8 mouse cellular contexts compared by ENCODE assay signal in the genomic region with DNA sequence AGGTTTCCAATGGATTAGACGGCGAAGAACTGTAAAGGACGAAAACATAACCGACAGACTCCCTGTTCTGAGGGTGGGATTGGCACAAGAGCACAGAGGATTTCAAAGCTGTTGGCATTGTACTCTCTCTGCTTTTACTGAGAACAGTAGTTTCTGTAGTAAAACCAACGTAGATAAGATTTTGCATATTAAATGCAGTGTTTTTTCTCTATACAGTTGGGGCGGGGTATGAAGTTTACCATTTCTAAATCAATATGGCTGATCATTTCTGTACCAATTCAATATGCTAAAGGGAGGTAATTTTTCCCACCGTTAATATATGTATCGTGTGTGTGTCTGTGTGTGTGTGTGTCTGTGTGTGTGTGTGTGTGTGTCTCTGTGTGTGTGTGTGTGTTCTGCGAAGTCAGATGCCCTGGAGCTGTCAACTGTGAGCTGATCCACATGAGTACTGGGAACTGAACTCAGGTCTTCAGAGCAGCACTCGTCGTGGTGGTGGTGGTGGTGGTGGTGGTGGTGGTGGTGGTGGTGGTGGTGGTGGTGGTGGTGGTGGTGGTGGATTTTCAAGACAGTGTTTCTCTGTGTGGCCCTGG. TPM values are rescaled to one million over a fixed set of nuclear protein-coding genes. Genes with fewer than 3 reads are reported as not detected.
DNase-seq lines count a peak whose midpoint lies in the region; ATAC-seq lines count a peak whose summit lies in the region.

No protein-coding gene starts in this region.

- H3K4me3 ChIP-seq in neural tube, embryonic 11.5 days (ENCODE audit: low read depth, low read length): peak overlapping the region; percentile 18
- peak overlapping the region; percentile 51 for H3K4me3 ChIP-seq in forebrain, embryonic 10.5 days
- peak overlapping the region; percentile 56 for H3K4me3 ChIP-seq in liver, embryonic 12.5 days
- H3K4me3 ChIP-seq in stomach, embryonic 15.5 days (replicated peaks): peak overlapping the region; percentile 45

- H3K9me3 ChIP-seq in neural tube, embryonic 11.5 days (ENCODE audit: control insufficient read depth, low read length): no peaks in the 10 kb centered on the region
- no peaks in the 10 kb centered on the region; the same call in 1 of the 2 replicates for H3K9me3 ChIP-seq in forebrain, embryonic 10.5 days
- no peaks in the 10 kb centered on the region for H3K9me3 ChIP-seq in liver, embryonic 12.5 days (replicated peaks)
- H3K9me3 ChIP-seq in stomach, embryonic 15.5 days: no peaks in the 10 kb centered on the region

- WGBS in neural tube, embryonic 11.5 days: 31% methylated on average over 11 of the region's 11 CpGs
- WGBS in forebrain, embryonic 10.5 days: 31% methylated on average over 10 of the region's 11 CpGs
- WGBS in liver, embryonic 12.5 days (ENCODE audit: insufficient replicate concordance): 18% methylated on average over 11 of the region's 11 CpGs
- 23% methylated on average over 11 of the region's 11 CpGs for WGBS in stomach, embryonic 15.5 days

- no peak for DNase-seq in neural tube, embryonic 11.5 days (ENCODE audit: low spot score)
- DNase-seq in neural tube, embryonic 10.5 days (ENCODE audit: extremely low spot score, low spot score): no peak
- DNase-seq in forebrain, embryonic 10.5 days (ENCODE audit: extremely low spot score, low spot score): no peak
- no peak for DNase-seq in cerebellum, adult 18-20 months
- no peak for DNase-seq in adrenal gland, adult 2 months
- DNase-seq in spleen, postnatal 14 days (ENCODE audit: low spot score in 2 of 2): no peak

- H3K27me3 ChIP-seq in neural tube, embryonic 11.5 days (ENCODE audit: control insufficient read depth, insufficient read depth, low read length): no peaks in the 10 kb centered on the region
- H3K27me3 ChIP-seq in forebrain, embryonic 10.5 days (ENCODE audit: poor library complexity, severe bottlenecking): no peaks in the 10 kb centered on the region
- H3K27me3 ChIP-seq in liver, embryonic 12.5 days (replicated peaks): no peaks in the 10 kb centered on the region
- H3K27me3 ChIP-seq in stomach, embryonic 15.5 days (replicated peaks): no peaks in the 10 kb centered on the region

- no peak for ATAC-seq in neural tube, embryonic 11.5 days (ENCODE audit: insufficient read depth, low FRiP score, low TSS enrichment)
- 0 out of 2 replicates have a peak, but pooled peaks have one; percentile 3 for ATAC-seq in liver, embryonic 12.5 days
- no peak for ATAC-seq in stomach, embryonic 15.5 days (ENCODE audit: insufficient read depth, low FRiP score, low read depth)

- no peak overlapping the region for H3K27ac ChIP-seq in neural tube, embryonic 11.5 days (ENCODE audit: low read depth, low read length)
- peak overlapping the region; percentile 88 for H3K27ac ChIP-seq in forebrain, embryonic 10.5 days
- peak overlapping the region; percentile 94 for H3K27ac ChIP-seq in liver, embryonic 12.5 days
- peak overlapping the region; percentile 77; the same call in 1 of the 2 replicates for H3K27ac ChIP-seq in stomach, embryonic 15.5 days

- peak overlapping the region; percentile 20; the same call in 1 of the 2 replicates for H3K9ac ChIP-seq in neural tube, embryonic 11.5 days (ENCODE audit: low read length)
- H3K9ac ChIP-seq in liver, embryonic 12.5 days: peak overlapping the region; percentile 79
- peak overlapping the region; percentile 26; the same call in 1 of the 2 replicates for H3K9ac ChIP-seq in stomach, embryonic 15.5 days

- peak overlapping the region; percentile 44 for H3K4me2 ChIP-seq in neural tube, embryonic 11.5 days (ENCODE audit: low read depth)
- H3K4me2 ChIP-seq in liver, embryonic 12.5 days: peak overlapping the region; percentile 77
- peak overlapping the region; percentile 68 for H3K4me2 ChIP-seq in stomach, embryonic 15.5 days

- H3K36me3 ChIP-seq in neural tube, embryonic 11.5 days (ENCODE audit: control insufficient read depth, insufficient read depth, low read length): no peaks in the 10 kb centered on the region
- H3K36me3 ChIP-seq in forebrain, embryonic 10.5 days (replicated peaks): no peaks in the 10 kb centered on the region
- H3K36me3 ChIP-seq in liver, embryonic 12.5 days: no peaks in the 10 kb centered on the region
- H3K36me3 ChIP-seq in stomach, embryonic 15.5 days: no peaks in the 10 kb centered on the region

- no peaks in the 10 kb centered on the region for H3K4me1 ChIP-seq in neural tube, embryonic 11.5 days (ENCODE audit: control insufficient read depth, insufficient read depth, low read length)
- peaks cover 24% of the 10 kb centered on the region for H3K4me1 ChIP-seq in forebrain, embryonic 10.5 days
- H3K4me1 ChIP-seq in liver, embryonic 12.5 days: peaks cover 51% of the 10 kb centered on the region
- H3K4me1 ChIP-seq in stomach, embryonic 15.5 days: peaks cover 7% of the 10 kb centered on the region

RNA-seq across cellular contexts. Expression of gene Parp16, which starts 7.1 kb away (rescaled TPM):
- 4.9 and 6.1 TPM in 2 replicates for polyA plus RNA-seq in neural tube, embryonic 11.5 days (2014; fragmentation: Nextera tagmentation; extraction: Ambion mirVana)
- 7.0 and 8.5 TPM in 2 replicates for polyA plus RNA-seq in forebrain, embryonic 10.5 days (2016; fragmentation: Nextera tagmentation; extraction: Ambion mirVana)
- 7.7 and 8.6 TPM in 2 replicates for polyA plus RNA-seq in liver, embryonic 12.5 days (2016; fragmentation: Nextera tagmentation; extraction: Ambion mirVana)
- polyA plus RNA-seq in stomach, embryonic 15.5 days (2015; fragmentation: Nextera tagmentation; extraction: Ambion mirVana): 8.5 and 9.1 TPM in 2 replicates
- total RNA-seq in adrenal gland, adult 2 months (2021): 10 to 100 TPM; 13.5 to 22.3 TPM
- 41.9 and 49.8 TPM in 2 replicates for polyA plus RNA-seq in adrenal gland, adult 2 months (2012; rRNA removed)

Comparison
In these comparisons a context has a peak if more than half of its experiments do, and no peak if none do; other contexts are left out.
1. H3K9ac ChIP-seq: peak in every context shown above with its lines; median percentile 79 in liver, embryonic 12.5 days; 26 in stomach, embryonic 15.5 days; 20 in neural tube, embryonic 11.5 days.